Comparison of ENCODE assay signal across 11 mouse cellular contexts in the genomic region with DNA sequence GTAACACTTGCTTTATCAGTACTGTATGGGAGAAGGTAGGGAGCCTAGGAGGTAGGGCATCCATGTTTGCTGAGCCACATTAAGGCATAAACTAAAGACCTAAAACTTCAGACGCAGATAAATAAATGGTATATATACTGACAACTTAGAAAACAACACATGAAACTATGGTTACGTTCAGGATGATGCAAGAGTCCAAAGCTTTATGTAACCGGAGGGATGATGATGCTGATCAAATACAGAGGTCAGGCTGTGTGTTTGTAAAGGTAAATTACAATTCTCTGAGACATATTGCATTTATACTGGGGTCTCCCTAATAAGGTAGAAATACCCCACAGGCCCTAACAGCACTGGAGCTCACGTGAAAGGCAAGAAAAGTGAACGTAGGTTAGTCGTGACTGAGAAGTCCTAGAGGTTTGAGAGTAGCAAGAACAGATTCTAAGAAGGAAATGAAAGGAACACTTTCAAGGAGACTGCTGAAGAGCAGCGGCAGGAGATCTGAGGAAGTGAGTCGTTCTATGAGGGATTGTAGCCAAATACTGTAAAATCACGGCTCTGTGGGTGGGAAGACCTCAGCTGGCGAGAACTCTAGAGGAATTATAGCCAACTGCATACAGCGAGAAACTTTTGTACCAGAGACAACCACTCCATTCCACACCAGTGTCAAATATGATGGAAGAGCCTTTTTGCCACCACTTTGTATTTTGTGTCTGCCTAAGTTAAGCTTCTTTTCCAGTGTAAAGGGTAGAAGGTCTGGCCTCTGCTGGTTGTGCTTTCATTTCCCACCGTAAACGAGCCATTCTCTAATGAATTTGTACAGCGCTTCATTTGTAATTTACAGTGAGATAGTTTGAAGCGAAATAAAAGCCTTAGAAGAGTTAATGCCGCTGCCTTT. TPM values are rescaled to one million over a fixed set of nuclear protein-coding genes. Genes with fewer than 3 reads are reported as not detected.
DNase-seq lines count a peak whose midpoint lies in the region; ATAC-seq and TF ChIP-seq lines count a peak whose summit lies in the region.
"Had no signal": no experiment of that assay in that cellular context is flagged by ENCODE, and none has a peak within 500 bp of the region (broad histone marks: within the 10 kb centered on the region; RNA-seq: fewer than 3 reads in every experiment).

No protein-coding gene starts in this region.

- no peaks in the 10 kb centered on the region for H3K79me3 ChIP-seq in C2C12 (ENCODE audit: low read depth)

- no peak overlapping the region for H3ac ChIP-seq in C2C12 (ENCODE audit: control insufficient read depth, insufficient read length, low read depth)

- 53% methylated on average over 16 of the region's 16 CpGs for WGBS in forebrain, embryonic 13.5 days
- WGBS in forebrain, embryonic 11.5 days, result 75% methylated on average over 16 of the region's 16 CpGs
- 57% methylated on average over 16 of the region's 16 CpGs for WGBS in intestine, embryonic 14.5 days

- no peak for TF ChIP-seq CTCF in C2C12 (IDR thresholded peaks at IDR 0.05; ENCODE audit: control insufficient read depth, insufficient read depth, insufficient read length)

- peak overlapping the region; percentile 42 for H3K4me2 ChIP-seq in forebrain, embryonic 13.5 days
- H3K4me2 ChIP-seq in forebrain, embryonic 11.5 days (ENCODE audit: low read depth, low read length, severe bottlenecking), result no peak overlapping the region
- H3K4me2 ChIP-seq in intestine, embryonic 14.5 days (ENCODE audit: low read length), result peak overlapping the region; percentile 25

- no peaks in the 10 kb centered on the region for H3K9me3 ChIP-seq in forebrain, embryonic 13.5 days (replicated peaks)
- no peaks in the 10 kb centered on the region for H3K9me3 ChIP-seq in forebrain, embryonic 11.5 days (ENCODE audit: control insufficient read depth, low read length)
- H3K9me3 ChIP-seq in intestine, embryonic 14.5 days (ENCODE audit: control insufficient read depth, low read length), result no peaks in the 10 kb centered on the region

- H3K4me3 ChIP-seq in forebrain, embryonic 13.5 days, result 0 out of 2 replicates have a peak overlapping the region, but pooled peaks have one; percentile 6
- no peak overlapping the region for H3K4me3 ChIP-seq in forebrain, embryonic 11.5 days (ENCODE audit: low read depth, low read length)
- no peak overlapping the region for H3K4me3 ChIP-seq in C2C12 (ENCODE audit: insufficient read depth, poor library complexity, severe bottlenecking)
- H3K4me3 ChIP-seq in intestine, embryonic 14.5 days (ENCODE audit: low read depth, low read length), result no peak overlapping the region

- H3K36me3 ChIP-seq in forebrain, embryonic 13.5 days (ENCODE audit: poor library complexity, severe bottlenecking), result no peaks in the 10 kb centered on the region
- no peaks in the 10 kb centered on the region for H3K36me3 ChIP-seq in forebrain, embryonic 11.5 days (ENCODE audit: control insufficient read depth, insufficient read depth, low read length)
- H3K36me3 ChIP-seq in C2C12 (ENCODE audit: control insufficient read depth, insufficient read depth), result no peaks in the 10 kb centered on the region
- no peaks in the 10 kb centered on the region for H3K36me3 ChIP-seq in intestine, embryonic 14.5 days (ENCODE audit: control insufficient read depth, insufficient read depth, low read length)

- no peak for ATAC-seq in forebrain, embryonic 13.5 days
- no peak for ATAC-seq in forebrain, embryonic 11.5 days (replicated peaks; ENCODE audit: low FRiP score)
- no peak for ATAC-seq in intestine, embryonic 14.5 days (replicated peaks; ENCODE audit: low FRiP score, low TSS enrichment, low read depth)

- no peak for DNase-seq in forebrain, embryonic 11.5 days (ENCODE audit: low spot score)
- peak; percentile 7 for DNase-seq in kidney, postnatal 14 days
- DNase-seq in kidney, postnatal 36 days, result no peak
- no peak for DNase-seq in intestine, embryonic 14.5 days (ENCODE audit: low spot score)
- no peak for DNase-seq in spleen, postnatal 10 days (ENCODE audit: low spot score in 2 of 2)
- DNase-seq in adrenal gland, adult 8-10 months, result no peak
- DNase-seq: B cell, adult 2 months; cerebellum, adult 9-11 months had no signal

- H3K9ac ChIP-seq in forebrain, embryonic 13.5 days, result no peak overlapping the region
- H3K9ac ChIP-seq in forebrain, embryonic 11.5 days (ENCODE audit: low read length), result no peak overlapping the region
- H3K9ac ChIP-seq in intestine, embryonic 14.5 days (ENCODE audit: low read length), result no peak overlapping the region

- peaks cover 50% of the 10 kb centered on the region for H3K4me1 ChIP-seq in forebrain, embryonic 13.5 days
- peaks cover 10% of the 10 kb centered on the region; the same call in 1 of the 2 replicates for H3K4me1 ChIP-seq in forebrain, embryonic 11.5 days (replicated peaks; ENCODE audit: control insufficient read depth, insufficient read depth, low read length)
- H3K4me1 ChIP-seq in intestine, embryonic 14.5 days (replicated peaks; ENCODE audit: control insufficient read depth, insufficient read depth, low read length), result peaks cover 11% of the 10 kb centered on the region; the same call in 1 of the 2 replicates

- H3K27ac ChIP-seq in forebrain, embryonic 13.5 days, result no peak overlapping the region
- H3K27ac ChIP-seq in forebrain, embryonic 11.5 days (ENCODE audit: low read depth, low read length), result no peak overlapping the region; the same call in 1 of the 2 replicates
- H3K27ac ChIP-seq in intestine, embryonic 14.5 days (ENCODE audit: low read depth), result no peak overlapping the region

- no peaks in the 10 kb centered on the region for H3K27me3 ChIP-seq in forebrain, embryonic 13.5 days
- H3K27me3 ChIP-seq in forebrain, embryonic 11.5 days (ENCODE audit: control insufficient read depth, insufficient read depth, low read length), result no peaks in the 10 kb centered on the region
- H3K27me3 ChIP-seq in C2C12 (ENCODE audit: control insufficient read depth, insufficient read depth, insufficient read length), result no peaks in the 10 kb centered on the region
- H3K27me3 ChIP-seq in intestine, embryonic 14.5 days (replicated peaks; ENCODE audit: control insufficient read depth, insufficient read depth, low read length), result no peaks in the 10 kb centered on the region

- no peaks in the 10 kb centered on the region for H3K79me2 ChIP-seq in C2C12 (ENCODE audit: control insufficient read depth, insufficient read depth)

TF ChIP-seq in C2C12, 6 proteins besides CTCF, POLR2A, EP300 and RAD21:
- TF ChIP-seq USF1 (IDR thresholded peaks at IDR 0.05; ENCODE audit: low read depth), result no peak
- TF ChIP-seq CEBPB (IDR thresholded peaks at IDR 0.05; ENCODE audit: low read depth), result peak; percentile 31
- no peak for TF ChIP-seq MYOG (IDR thresholded peaks at IDR 0.05; ENCODE audit: control insufficient read depth, extremely low read depth, insufficient read length)

RNA-seq across cellular contexts. Expression of gene Npas3, which starts 49.7 kb away (rescaled TPM):
- 16.8 and 17.8 TPM in 2 replicates for polyA plus RNA-seq in forebrain, embryonic 13.5 days (2015; fragmentation: Nextera tagmentation; extraction: Ambion mirVana)
- polyA plus RNA-seq in forebrain, embryonic 11.5 days (2014; fragmentation: Nextera tagmentation; extraction: Ambion mirVana), result 20.8 and 22.5 TPM in 2 replicates
- 0.01 TPM for polyA plus RNA-seq in C2C12 (2012; fragmentation: generic; extraction: Trizol)
- 3.5 and 3.7 TPM in 2 replicates for polyA plus RNA-seq in intestine, embryonic 14.5 days (2014; fragmentation: Nextera tagmentation; extraction: Ambion mirVana)
- total RNA-seq in adrenal gland, adult 8-10 months (2022), result 1 to 10 TPM; 1.9 to 4.7 (median 2.8) TPM
- total RNA-seq: liver, adult 2 months had no signal
